Mouse (Mus musculus): ENCODE measurements around the gene Il6ra.

GRCm38 (mm10) chr3:89917408-89917807, 4.4 kb upstream of the Il6ra start:
- no peak for TF ChIP-seq CTCF (IDR thresholded peaks at IDR 0.05; ENCODE audit: low read depth)
- TF ChIP-seq EP300 (IDR thresholded peaks at IDR 0.05; ENCODE audit: low read depth): no peak
